Mouse (Mus musculus): Measurements from ENCODE around the gene 4930412O13Rik. TPM values are rescaled to one million over a fixed set of nuclear protein-coding genes. Genes with fewer than 3 reads are reported as not detected.

Gene 4930412O13Rik
- polyA plus RNA-seq, 1 experiment from 2014 or later: 0.31 TPM

Other genes with a start within 250 kb of the 4930412O13Rik start
- 0.47 and 1.2 TPM in 2 replicates for gene 9230102O04Rik, start 8.3 kb downstream of the 4930412O13Rik start, polyA plus RNA-seq (2016; fragmentation: Nextera tagmentation; extraction: Ambion mirVana)
- gene Gata3, start 8.8 kb downstream of the 4930412O13Rik start, polyA plus RNA-seq (2016; fragmentation: Nextera tagmentation; extraction: Ambion mirVana): 10.5 and 28.2 TPM in 2 replicates
- 15.4 and 16.7 TPM in 2 replicates for gene Taf3, start 167.3 kb downstream of the 4930412O13Rik start, polyA plus RNA-seq (2016; fragmentation: Nextera tagmentation; extraction: Ambion mirVana)
- gene Atp5c1, start 199.3 kb downstream of the 4930412O13Rik start, polyA plus RNA-seq (2016; fragmentation: Nextera tagmentation; extraction: Ambion mirVana): 487 and 502 TPM in 2 replicates
- 35.5 and 38.4 TPM in 2 replicates for gene Kin, start 199.3 kb downstream of the 4930412O13Rik start, polyA plus RNA-seq (2016; fragmentation: Nextera tagmentation; extraction: Ambion mirVana)